Mouse (Mus musculus) lung, postnatal 0 days (tissue): ENCODE results near the gene Gmeb2. TPM values are rescaled to one million over a fixed set of nuclear protein-coding genes. Genes with fewer than 3 reads are reported as not detected.
A peak's percentile ranks its signal among the peaks of the same experiment; 100 is the strongest.

Experiments used
- ATAC-seq: fragments of 200-750 bp; cut with Nextera tagmentation; 2 replicates; pipeline ENCODE4 v1.8.0; 2017; ENCODE audit warnings: moderate library complexity
- DNase-seq: peaks from one replicate; pipeline ENCODE4 v3.0.0-alpha.2; 2016; ENCODE audit warnings: low spot score
- H3K27ac ChIP-seq: fragments of 300-500 bp; sonication (generic); 2 replicates; pipeline ENCODE4 v1.5.1; 2014; ENCODE audit warnings: antibody characterized with exemption, mild to moderate bottlenecking, low read length, mixed read lengths
- H3K27me3 ChIP-seq: fragments of 300-500 bp; sonication (generic); replicated peaks from 2 replicates; pipeline ENCODE4 v1.6.1; 2014; ENCODE audit warnings: low read length, mixed read lengths; ENCODE audit not compliant: insufficient read depth
- H3K36me3 ChIP-seq: fragments of 300-500 bp; sonication (generic); 2 replicates; pipeline ENCODE4 v1.6.1; 2014; ENCODE audit warnings: low read length, mixed read lengths; ENCODE audit not compliant: insufficient read depth
- H3K4me1 ChIP-seq: fragments of 300-500 bp; sonication (generic); 2 replicates; pipeline ENCODE4 v1.6.1; 2014; ENCODE audit warnings: antibody characterized with exemption, low read depth, low read length, mixed read lengths; ENCODE audit not compliant: insufficient read depth
- H3K4me2 ChIP-seq: fragments of 300-500 bp; sonication (generic); replicated peaks from 2 replicates; pipeline ENCODE4 v1.6.1; 2014; ENCODE audit warnings: low read depth, mild to moderate bottlenecking, low read length, moderate library complexity, mixed read lengths
- H3K4me3 ChIP-seq: fragments of 300-500 bp; sonication (generic); 2 replicates; pipeline ENCODE4 v1.5.1; 2014; ENCODE audit warnings: low read depth, low read length
- H3K9ac ChIP-seq: fragments of 300-500 bp; sonication (generic); replicated peaks from 2 replicates; pipeline ENCODE4 v1.6.1; 2014; ENCODE audit warnings: low read depth, mild to moderate bottlenecking
- H3K9me3 ChIP-seq: fragments of 300-500 bp; sonication (generic); 2 replicates; pipeline ENCODE4 v1.6.1; 2016; ENCODE audit warnings: low read length, mixed read lengths
- CTCF ChIP-seq: IDR thresholded peaks from 2 replicates; pipeline ENCODE4 v1.5.1; 2016; ENCODE audit warnings: antibody characterized with exemption, mild to moderate bottlenecking
- EP300 ChIP-seq: IDR thresholded peaks from 2 replicates; pipeline ENCODE4 v1.6.1; 2016; ENCODE audit warnings: antibody characterized with exemption, mild to moderate bottlenecking, control low read depth
- WGBS: fragments of 180-500 bp; shearing (Covaris S2); extraction: QIAGEN DNeasy Blood & Tissue Kit; methylation state at CpG from one replicate; pipeline ENCODE4 v1.1.7; 2014; 5-methylcytosine and 5-hydroxymethylcytosine counted together
- polyA plus RNA-seq: library from polyadenylated mRNA; unstranded; fragments of >200 nt; fragmentation: Nextera tagmentation; extraction: Ambion mirVana; gene quantifications from 2 replicates; pipeline ENCODE4 v1.2.1, GENCODE M21; 2015

Gene Gmeb2
- polyA plus RNA-seq, 1 experiment from 2014 or later: 7.6 TPM

GRCm38 (mm10) chr2:181218881-181219485 is 68.9 kb downstream of the Gmeb2 start:
- Histone ChIP-seq H3K9ac (no peak overlapping the region), H3K36me3 (no peaks in the 10 kb centered on the region), H3K4me2 (peak overlapping the region; percentile 43), H3K4me1 (peaks cover 12% of the 10 kb centered on the region; the same call in 1 of the 2 replicates), H3K4me3 (no peak overlapping the region), H3K27ac (peak overlapping the region; percentile 83), H3K27me3 (no peaks in the 10 kb centered on the region), H3K9me3 (no peaks in the 10 kb centered on the region)
- 53% methylated on average over 5 of the region's 5 CpGs for WGBS
- DNase-seq (peak; percentile 24), ATAC-seq (no peak)
- TF ChIP-seq EP300 (no peak), CTCF (no peak)

DNA sequence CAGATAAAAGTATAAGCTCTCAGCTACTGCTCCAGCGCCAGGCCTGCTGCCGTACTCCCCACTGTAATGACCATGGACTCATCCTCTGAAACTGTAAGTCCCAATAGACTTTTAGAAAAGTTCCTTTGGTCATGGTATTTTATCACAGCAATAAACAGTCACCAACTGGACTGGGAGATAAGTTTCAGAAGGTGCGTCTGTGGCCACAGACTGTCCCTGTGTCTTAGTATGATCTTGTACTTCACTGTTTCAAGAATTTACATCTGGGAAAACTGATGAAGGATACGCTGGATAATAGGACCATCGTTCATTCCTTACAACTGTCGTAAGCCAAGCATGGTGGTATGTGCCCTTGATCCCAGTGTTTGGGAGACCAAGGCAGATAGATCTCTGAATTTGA is 71.8 kb downstream of the Gmeb2 start:
- no peak for DNase-seq
- H3K9me3 ChIP-seq: no peaks in the 10 kb centered on the region
- no peaks in the 10 kb centered on the region for H3K27me3 ChIP-seq

GRCm38 (mm10) chr2:181213021-181213445 is 74.8 kb downstream of the Gmeb2 start, which contains the start of gene Srms:
Srms (minus strand) TSS chr2:181213185.
- Histone ChIP-seq H3K27ac (no peak within 1 kb of the TSS), H3K4me3 (peak within 1 kb of the TSS; percentile 43), H3K9me3 (no peaks in the 10 kb centered on the region), H3K27me3 (no peaks in the 10 kb centered on the region), H3K4me1 (no peaks in the 10 kb centered on the region; the same call in 1 of the 2 replicates), H3K9ac (peak within 1 kb of the TSS; percentile 32; the same call in 1 of the 2 replicates), H3K36me3 (no peaks in the 10 kb centered on the region), H3K4me2 (peak within 1 kb of the TSS; percentile 78)
- TF ChIP-seq EP300: no peak
- TF ChIP-seq CTCF: no peak
- ATAC-seq (peak; percentile 83), DNase-seq (peak; percentile 50)
- 2% methylated on average over 17 of the region's 17 CpGs for WGBS

More for the DNA sequence above, 71.8 kb downstream of the Gmeb2 start:
- Histone ChIP-seq H3K36me3 (no peaks in the 10 kb centered on the region), H3K9ac (no peak overlapping the region), H3K27ac (no peak overlapping the region), H3K4me2 (no peak overlapping the region), H3K4me3 (no peak overlapping the region), H3K4me1 (peaks cover 12% of the 10 kb centered on the region; the same call in 1 of the 2 replicates)
- WGBS: 83% methylated on average over 6 of the region's 6 CpGs
- no peak for TF ChIP-seq EP300
- no peak for TF ChIP-seq CTCF
- no peak for ATAC-seq

DNA sequence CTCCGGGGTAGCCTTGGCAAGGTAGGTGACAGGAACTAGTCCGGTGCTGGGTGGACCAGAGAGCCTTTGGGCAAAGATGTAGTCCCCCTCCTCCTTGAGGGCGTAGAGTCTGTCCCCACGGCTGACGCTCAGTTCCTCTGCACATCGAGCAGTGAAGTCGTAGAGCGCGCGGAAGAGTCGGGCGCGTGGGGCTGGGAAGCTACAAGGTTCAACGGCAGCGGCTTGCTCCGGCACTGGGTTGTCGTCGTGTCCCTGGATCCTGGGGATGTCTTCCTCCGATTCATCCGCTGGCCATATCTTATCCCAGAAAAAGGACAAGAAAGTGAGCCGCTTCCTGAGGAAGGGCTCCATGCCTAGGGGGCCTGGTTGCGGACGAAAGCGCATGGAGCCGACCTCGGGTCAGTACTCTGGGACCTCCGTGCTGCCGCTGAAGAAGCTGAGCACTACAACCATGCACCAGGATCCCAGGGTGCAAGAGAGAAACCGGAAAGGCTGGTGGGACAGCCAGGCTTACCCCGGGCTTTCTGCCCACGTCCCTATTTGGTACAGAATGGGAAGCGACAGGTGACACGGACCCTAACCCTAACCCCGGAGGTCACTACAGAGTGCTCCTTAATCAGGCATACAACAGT is 75.3 kb downstream of the Gmeb2 start:
- H3K9ac ChIP-seq: peak overlapping the region; percentile 32; the same call in 1 of the 2 replicates
- peak overlapping the region; percentile 78 for H3K4me2 ChIP-seq
- H3K36me3 ChIP-seq: no peaks in the 10 kb centered on the region
- 2% methylated on average over 34 of the region's 34 CpGs for WGBS
- H3K27me3 ChIP-seq: no peaks in the 10 kb centered on the region
- ATAC-seq (peak; percentile 40; the same call in 1 of the 2 replicates), DNase-seq (peak; percentile 29)
- no peak overlapping the region for H3K27ac ChIP-seq
- H3K4me3 ChIP-seq: peak overlapping the region; percentile 43
- no peaks in the 10 kb centered on the region for H3K9me3 ChIP-seq
- H3K4me1 ChIP-seq: no peaks in the 10 kb centered on the region; the same call in 1 of the 2 replicates
- TF ChIP-seq EP300 (no peak), CTCF (no peak)

GRCm38 (mm10) chr2:181206118-181206517 is 81.7 kb downstream of the Gmeb2 start:
- Histone ChIP-seq H3K9me3 (no peaks in the 10 kb centered on the region), H3K27ac (no peak overlapping the region), H3K4me3 (no peak overlapping the region), H3K36me3 (no peaks in the 10 kb centered on the region), H3K9ac (no peak overlapping the region), H3K4me2 (no peak overlapping the region), H3K27me3 (no peaks in the 10 kb centered on the region), H3K4me1 (no peaks in the 10 kb centered on the region; the same call in 1 of the 2 replicates)
- TF ChIP-seq CTCF (no peak), EP300 (no peak)
- DNase-seq (no peak), ATAC-seq (no peak)
- 69% methylated on average over 9 of the region's 9 CpGs for WGBS

DNA sequence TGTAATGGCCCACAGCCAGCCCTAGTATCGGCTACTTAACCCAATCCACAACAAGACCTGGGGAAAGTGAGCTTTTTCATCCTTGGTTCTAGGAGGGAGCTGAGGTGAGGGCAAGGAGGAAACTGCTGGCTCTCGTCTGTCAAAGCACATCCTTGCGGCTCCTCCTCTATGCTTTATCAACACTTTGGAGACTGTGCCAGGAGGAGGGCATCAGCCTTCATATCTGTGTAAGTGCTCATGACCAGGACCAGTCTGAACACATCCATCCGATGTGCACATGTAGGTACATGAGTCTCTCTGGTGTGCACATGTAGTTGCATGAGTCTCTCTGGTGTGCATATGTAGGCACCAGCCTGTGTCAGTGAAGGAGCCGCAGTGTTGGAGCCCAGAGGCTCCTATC is 82.2 kb downstream of the Gmeb2 start:
- no peak overlapping the region for H3K27ac ChIP-seq
- no peak for DNase-seq
- H3K9ac ChIP-seq: no peak overlapping the region
- H3K36me3 ChIP-seq: no peaks in the 10 kb centered on the region
- no peaks in the 10 kb centered on the region; the same call in 1 of the 2 replicates for H3K4me1 ChIP-seq
- no peak overlapping the region for H3K4me2 ChIP-seq
- WGBS: 75% methylated on average over 5 of the region's 5 CpGs
- no peaks in the 10 kb centered on the region for H3K27me3 ChIP-seq
- no peak for ATAC-seq
- H3K9me3 ChIP-seq: no peaks in the 10 kb centered on the region
- TF ChIP-seq EP300: no peak
- no peak for TF ChIP-seq CTCF
- H3K4me3 ChIP-seq: no peak overlapping the region
